In the genomic region with DNA sequence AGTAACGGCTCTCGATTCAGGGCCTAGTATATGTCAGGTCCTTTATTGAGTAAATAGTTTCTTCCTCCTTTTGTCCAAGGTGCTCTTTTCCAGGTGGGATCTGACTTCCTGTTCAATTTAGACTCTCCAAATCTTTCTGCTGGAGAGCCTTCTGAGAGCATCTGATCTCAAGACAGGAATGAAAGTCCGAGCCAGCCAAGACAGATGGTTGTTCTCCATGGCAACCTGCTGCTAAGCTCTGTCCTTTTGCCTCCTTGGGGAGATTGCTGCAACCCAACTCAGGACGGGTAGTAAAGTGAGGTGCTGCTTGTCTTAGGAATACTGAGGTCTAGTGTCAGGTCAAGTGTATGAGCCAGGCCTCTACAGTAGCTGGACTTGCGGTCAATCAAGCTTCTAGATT, we compare ENCODE assay signal across 29 mouse cellular contexts. TPM values are rescaled to one million over a fixed set of nuclear protein-coding genes. Genes with fewer than 3 reads are reported as not detected.
DNase-seq lines count a peak whose midpoint lies in the region; ATAC-seq and TF ChIP-seq lines count a peak whose summit lies in the region.
"Had no signal": no experiment of that assay in that cellular context is flagged by ENCODE, and none has a peak within 500 bp of the region (broad histone marks: within the 10 kb centered on the region; RNA-seq: fewer than 3 reads in every experiment).

No protein-coding gene starts in this region.

- 70% methylated on average over 5 of the region's 5 CpGs for WGBS in hindbrain, postnatal 0 days
- WGBS in hindbrain, embryonic 12.5 days: 86% methylated on average over 5 of the region's 5 CpGs

- H3K27ac ChIP-seq in hindbrain, postnatal 0 days: no peak overlapping the region
- no peak overlapping the region for H3K27ac ChIP-seq in hindbrain, embryonic 12.5 days
- H3K27ac ChIP-seq: hindbrain, embryonic 13.5 days; limb, embryonic 10.5 days; limb, embryonic 15.5 days; liver, embryonic 13.5 days; midbrain, embryonic 10.5 days; neural tube, embryonic 13.5 days had no signal

- H3K9ac ChIP-seq in hindbrain, postnatal 0 days (replicated peaks; ENCODE audit: low read length): no peak overlapping the region
- H3K9ac ChIP-seq in hindbrain, embryonic 12.5 days: no peak overlapping the region
- H3K9ac ChIP-seq: forebrain, postnatal 0 days; hindbrain, embryonic 13.5 days; limb, embryonic 15.5 days; liver, embryonic 13.5 days; lung, embryonic 14.5 days; neural tube, embryonic 13.5 days had no signal

- H3K27me3 ChIP-seq in hindbrain, postnatal 0 days (ENCODE audit: insufficient read depth, low read length): no peaks in the 10 kb centered on the region
- no peaks in the 10 kb centered on the region for H3K27me3 ChIP-seq in hindbrain, embryonic 12.5 days
- H3K27me3 ChIP-seq: hindbrain, embryonic 13.5 days; liver, embryonic 13.5 days; neural tube, embryonic 13.5 days; Patski had no signal

- no peak for ATAC-seq in hindbrain, postnatal 0 days
- no peak for ATAC-seq in hindbrain, embryonic 12.5 days (ENCODE audit: low FRiP score)
- no peak for ATAC-seq in megakaryocyte progenitor cell, adult 5-6 weeks (replicated peaks; ENCODE audit: poor library complexity)
- ATAC-seq: forebrain, postnatal 0 days; Patski had no signal

- no peaks in the 10 kb centered on the region for H3K9me3 ChIP-seq in hindbrain, postnatal 0 days (ENCODE audit: low read length)
- no peaks in the 10 kb centered on the region for H3K9me3 ChIP-seq in hindbrain, embryonic 12.5 days (replicated peaks)
- H3K9me3 ChIP-seq: hindbrain, embryonic 13.5 days; limb, embryonic 10.5 days; limb, embryonic 15.5 days; liver, embryonic 13.5 days; midbrain, embryonic 10.5 days; neural tube, embryonic 13.5 days had no signal

- no peaks in the 10 kb centered on the region for H3K36me3 ChIP-seq in hindbrain, postnatal 0 days (ENCODE audit: insufficient read depth, low read length)
- no peaks in the 10 kb centered on the region for H3K36me3 ChIP-seq in hindbrain, embryonic 12.5 days
- H3K36me3 ChIP-seq: hindbrain, embryonic 13.5 days; limb, embryonic 15.5 days; liver, embryonic 13.5 days; midbrain, embryonic 10.5 days; neural tube, embryonic 13.5 days had no signal

- H3K4me1 ChIP-seq in hindbrain, postnatal 0 days (ENCODE audit: insufficient read depth, low read length): no peaks in the 10 kb centered on the region
- H3K4me1 ChIP-seq in hindbrain, embryonic 12.5 days: no peaks in the 10 kb centered on the region
- H3K4me1 ChIP-seq: hindbrain, embryonic 13.5 days; limb, embryonic 15.5 days; liver, embryonic 13.5 days; neural tube, embryonic 13.5 days had no signal

- DNase-seq in hindbrain, postnatal 0 days (ENCODE audit: low spot score): peak; percentile 58
- peak; percentile 88 for DNase-seq in brain, adult 2 months (ENCODE audit: low read depth, low spot score)
- DNase-seq in cerebellum, adult 18-20 months: peak; percentile 73 to 83
- DNase-seq in cerebellum, postnatal 10 days: peak; percentile 75 to 82
- DNase-seq in frontal cortex, adult 2 months (ENCODE audit: extremely low spot score in 1 of 2, low spot score in 1 of 2): no peak
- DNase-seq in thymus, postnatal 36 days: no peak
- DNase-seq: adrenal gland, postnatal 10 days; forebrain, postnatal 0 days; gastrocnemius, postnatal 14 days; heart, postnatal 36 days; kidney, adult 11 months; kidney, postnatal 36 days; liver, embryonic 13.5 days; lung, embryonic 14.5 days; lung, postnatal 14 days; right cerebral cortex, postnatal 14 days had no signal

- no peak for TF ChIP-seq CTCF in hindbrain, postnatal 0 days (IDR thresholded peaks at IDR 0.05; ENCODE audit: low read depth)

- H3K4me2 ChIP-seq in hindbrain, postnatal 0 days (ENCODE audit: low read depth, low read length): no peak overlapping the region
- no peak overlapping the region for H3K4me2 ChIP-seq in hindbrain, embryonic 12.5 days (replicated peaks)
- H3K4me2 ChIP-seq: heart, embryonic 11.5 days; hindbrain, embryonic 13.5 days; limb, embryonic 15.5 days; liver, embryonic 13.5 days; lung, embryonic 14.5 days; neural tube, embryonic 13.5 days had no signal

- no peak overlapping the region for H3K4me3 ChIP-seq in hindbrain, postnatal 0 days (ENCODE audit: low read length)
- H3K4me3 ChIP-seq in hindbrain, embryonic 12.5 days: no peak overlapping the region
- H3K4me3 ChIP-seq: erythroblast, embryonic 14.5 days; hindbrain, embryonic 13.5 days; limb, embryonic 10.5 days; limb, embryonic 15.5 days; liver, embryonic 13.5 days; midbrain, embryonic 10.5 days; myocyte; neural tube, embryonic 13.5 days had no signal

RNA-seq across cellular contexts. Expression of gene Ror1, which starts 25.0 kb away (rescaled TPM):
- total RNA-seq in hindbrain, postnatal 0 days (2014; rRNA removed): 5.4 and 5.8 TPM in 2 replicates
- polyA plus RNA-seq in hindbrain, postnatal 0 days (2015; fragmentation: Nextera tagmentation; extraction: Ambion mirVana): 1.9 and 2.0 TPM in 2 replicates
- polyA plus RNA-seq in hindbrain, embryonic 12.5 days (2016; fragmentation: Nextera tagmentation; extraction: Ambion mirVana): 9.3 and 9.9 TPM in 2 replicates
- 0.78 and 0.98 TPM in 2 replicates for polyA plus RNA-seq in frontal cortex, adult 2 months (2012; rRNA removed)
- total RNA-seq in megakaryocyte progenitor cell, adult 5-6 weeks (2015): not detected in 2 replicates
- not detected in 2 replicates for total RNA-seq in megakaryocyte progenitor cell, adult 5-6 weeks (2017)
- total RNA-seq: granulocyte monocyte progenitor cell, adult 5-6 weeks; MEL had no signal
- polyA plus RNA-seq: erythroblast, embryonic 14.5 days had no signal

Comparison
In these comparisons a context has a peak if more than half of its experiments do, and no peak if none do; other contexts are left out.
1. DNase-seq: peak in hindbrain, postnatal 0 days (single experiment), brain, adult 2 months (single experiment), cerebellum, adult 18-20 months (2 of 2) and cerebellum, postnatal 10 days (2 of 2); none in frontal cortex, adult 2 months (0 of 2) and thymus, postnatal 36 days (0 of 2).